Mouse (Mus musculus) A20 (cell line): ENCODE results near the gene Mtx1.
A peak's percentile ranks its signal among the peaks of the same experiment; 100 is the strongest.
"Not testable (repeated sequence)": the region's sequence is repeated elsewhere in the genome, so short reads cannot be mapped to it uniquely, and the experiment has no call there.

Source experiments
- DNase-seq: peaks from one replicate; pipeline ENCODE4 v3.0.0-alpha.2; 2011; ENCODE audit warnings: low read depth, low spot score

Gene Mtx1

GRCm38 (mm10) chr3:89242331-89242895, 15.5 kb upstream of the Mtx1 start:
- DNase-seq, result peak; percentile 81

GRCm38 (mm10) chr3:89238494-89238893, 11.6 kb upstream of the Mtx1 start:
- DNase-seq, result no peak

- DNase-seq, result no peak
These were observed 10.8 kb upstream of the Mtx1 start for GRCm38 (mm10) chr3:89237682-89238081.

- DNase-seq, result no peak
These were observed 9.6 kb upstream of the Mtx1 start for GRCm38 (mm10) chr3:89236516-89236915.

GRCm38 (mm10) chr3:89233562-89234110, 6.7 kb upstream of the Mtx1 start:
- DNase-seq, result peak; percentile 79

- DNase-seq, result no peak
These were observed 5.7 kb upstream of the Mtx1 start for GRCm38 (mm10) chr3:89232614-89233013.

GRCm38 (mm10) chr3:89231772-89232275, 4.9 kb upstream of the Mtx1 start:
- DNase-seq, result no peak

GRCm38 (mm10) chr3:89231345-89231744, 4.5 kb upstream of the Mtx1 start:
- no peak for DNase-seq

GRCm38 (mm10) chr3:89230561-89230960, 3.7 kb upstream of the Mtx1 start:
- DNase-seq, result no peak

GRCm38 (mm10) chr3:89229276-89229675, 2.4 kb upstream of the Mtx1 start:
- no peak for DNase-seq

GRCm38 (mm10) chr3:89228836-89229235, 1.9 kb upstream of the Mtx1 start, which contains the start of gene Muc1:
Muc1 (plus strand) TSS chr3:89229057.
- no peak for DNase-seq

GRCm38 (mm10) chr3:89228180-89228549, 1.3 kb upstream of the Mtx1 start:
- peak; percentile 87 for DNase-seq

GRCm38 (mm10) chr3:89227307-89228179, 655 bp upstream of the Mtx1 start:
- DNase-seq, result no peak

GRCm38 (mm10) chr3:89226361-89226760, 527 bp downstream of the Mtx1 start:
- no peak for DNase-seq

GRCm38 (mm10) chr3:89225918-89226317, 970 bp downstream of the Mtx1 start:
- no peak for DNase-seq

- DNase-seq, result no peak
These were observed 1.5 kb downstream of the Mtx1 start for GRCm38 (mm10) chr3:89225321-89225815.

GRCm38 (mm10) chr3:89224796-89225195, 2.1 kb downstream of the Mtx1 start:
- no peak for DNase-seq

GRCm38 (mm10) chr3:89221167-89221566, 5.7 kb downstream of the Mtx1 start:
- no peak for DNase-seq

GRCm38 (mm10) chr3:89219546-89219945, 7.3 kb downstream of the Mtx1 start:
- DNase-seq, result no peak

GRCm38 (mm10) chr3:89218271-89218670, 8.6 kb downstream of the Mtx1 start:
- DNase-seq, result no peak

GRCm38 (mm10) chr3:89216407-89216806, 10.5 kb downstream of the Mtx1 start:
- DNase-seq, result not testable (repeated sequence)

GRCm38 (mm10) chr3:89215853-89216252, 11.0 kb downstream of the Mtx1 start:
- peak; percentile 84 for DNase-seq
